Mouse (Mus musculus): ENCODE data around the gene Tchp. TPM values are rescaled to one million over a fixed set of nuclear protein-coding genes. Genes with fewer than 3 reads are reported as not detected.

The Tchp gene
- total RNA-seq, 1 experiment: 20.6 TPM

- DNase-seq (ENCODE audit: low read depth, low spot score): no peak
- no peak for TF ChIP-seq HCFC1 (IDR thresholded peaks at IDR 0.05; ENCODE audit: borderline replicate concordance, insufficient read depth, low read length)
- TF ChIP-seq ZC3H11A (IDR thresholded peaks at IDR 0.05; ENCODE audit: borderline replicate concordance, low read depth, low read length): no peak
- no peak for TF ChIP-seq ZNF384 (IDR thresholded peaks at IDR 0.05; ENCODE audit: low read depth, low read length)
- TF ChIP-seq CHD2 (IDR thresholded peaks at IDR 0.05; ENCODE audit: low read depth, low read length): no peak
- TF ChIP-seq MAFK (IDR thresholded peaks at IDR 0.05; ENCODE audit: insufficient read depth, low read depth, low read length): no peak
- Histone ChIP-seq H3K27ac (ENCODE audit: insufficient read depth, low read depth, low read length, poor library complexity, severe bottlenecking) (peak overlapping the region; percentile 13; the same call in 1 of the 2 replicates), H3K4me3 (ENCODE audit: insufficient read depth in 1 of 2, low read depth in 1 of 2, low read length in 2 of 2, poor library complexity in 1 of 2, severe bottlenecking in 1 of 2) (no peak overlapping the region), H3K9me3 (ENCODE audit: control insufficient read depth, insufficient read depth, low read depth, low read length) (no peaks in the 10 kb centered on the region), H3K4me1 (ENCODE audit: control insufficient read depth in 2 of 2, insufficient read depth in 2 of 2, low read length in 2 of 2, poor library complexity in 1 of 2) (peaks cover 0 to 6% of the 10 kb centered on the region in 2 experiments; a peak in 1 of 4 replicates), H3K9ac (ENCODE audit: insufficient read depth, low read depth, low read length, poor library complexity, severe bottlenecking) (no peak overlapping the region), H3K36me3 (ENCODE audit: control insufficient read depth, insufficient read depth, low read length, poor library complexity, severe bottlenecking) (peaks cover 70% of the 10 kb centered on the region)
- in situ Hi-C loops (cut with MboI; ENCODE audit: low sequenced_read_pairs in 2 of 2, unreplicated experiment in 2 of 2): no loop called here
These were observed 10.9 kb downstream of the Tchp start for GRCm38 (mm10) chr5:114718483-114718882.

- H3K4me3 ChIP-seq (ENCODE audit: insufficient read depth in 1 of 2, low read depth in 1 of 2, low read length in 2 of 2, poor library complexity in 1 of 2, severe bottlenecking in 1 of 2): no peak overlapping the region
- H3K27ac ChIP-seq (ENCODE audit: insufficient read depth, low read depth, low read length, poor library complexity, severe bottlenecking): no peak overlapping the region; the same call in 1 of the 2 replicates
- H3K36me3 ChIP-seq (ENCODE audit: control insufficient read depth, insufficient read depth, low read length, poor library complexity, severe bottlenecking): peaks cover 66% of the 10 kb centered on the region
- H3K9ac ChIP-seq (ENCODE audit: insufficient read depth, low read depth, low read length, poor library complexity, severe bottlenecking): no peak overlapping the region
- peaks cover 0 to 6% of the 10 kb centered on the region in 2 experiments; a peak in 1 of 4 replicates for H3K4me1 ChIP-seq (ENCODE audit: control insufficient read depth in 2 of 2, insufficient read depth in 2 of 2, low read length in 2 of 2, poor library complexity in 1 of 2)
- H3K9me3 ChIP-seq (ENCODE audit: control insufficient read depth, insufficient read depth, low read depth, low read length): no peaks in the 10 kb centered on the region
- no peak for TF ChIP-seq HCFC1 (IDR thresholded peaks at IDR 0.05; ENCODE audit: borderline replicate concordance, insufficient read depth, low read length)
- TF ChIP-seq MAFK (IDR thresholded peaks at IDR 0.05; ENCODE audit: insufficient read depth, low read depth, low read length): no peak
- no peak for TF ChIP-seq ZC3H11A (IDR thresholded peaks at IDR 0.05; ENCODE audit: borderline replicate concordance, low read depth, low read length)
- no peak for TF ChIP-seq ZNF384 (IDR thresholded peaks at IDR 0.05; ENCODE audit: low read depth, low read length)
- no peak for TF ChIP-seq CHD2 (IDR thresholded peaks at IDR 0.05; ENCODE audit: low read depth, low read length)
- no peak for DNase-seq (ENCODE audit: low read depth, low spot score)
- in situ Hi-C loops (cut with MboI; ENCODE audit: low sequenced_read_pairs in 2 of 2, unreplicated experiment in 2 of 2): no loop called here
These were observed 11.7 kb downstream of the Tchp start for GRCm38 (mm10) chr5:114719003-114719927.

GRCm38 (mm10) chr5:114719928-114720270 lies 12.3 kb downstream of the Tchp start:
- no peaks in the 10 kb centered on the region for H3K9me3 ChIP-seq (ENCODE audit: control insufficient read depth, insufficient read depth, low read depth, low read length)
- no peak for DNase-seq (ENCODE audit: low read depth, low spot score)
- in situ Hi-C loops (cut with MboI; ENCODE audit: low sequenced_read_pairs in 2 of 2, unreplicated experiment in 2 of 2): no loop called here
- H3K4me3 ChIP-seq (ENCODE audit: insufficient read depth in 1 of 2, low read depth in 1 of 2, low read length in 2 of 2, poor library complexity in 1 of 2, severe bottlenecking in 1 of 2): no peak overlapping the region
- no peak for TF ChIP-seq CHD2 (IDR thresholded peaks at IDR 0.05; ENCODE audit: low read depth, low read length)
- no peak for TF ChIP-seq HCFC1 (IDR thresholded peaks at IDR 0.05; ENCODE audit: borderline replicate concordance, insufficient read depth, low read length)
- TF ChIP-seq MAFK (IDR thresholded peaks at IDR 0.05; ENCODE audit: insufficient read depth, low read depth, low read length): no peak
- no peak for TF ChIP-seq ZC3H11A (IDR thresholded peaks at IDR 0.05; ENCODE audit: borderline replicate concordance, low read depth, low read length)
- TF ChIP-seq ZNF384 (IDR thresholded peaks at IDR 0.05; ENCODE audit: low read depth, low read length): no peak
- peaks cover 0 to 6% of the 10 kb centered on the region in 2 experiments; a peak in 1 of 4 replicates for H3K4me1 ChIP-seq (ENCODE audit: control insufficient read depth in 2 of 2, insufficient read depth in 2 of 2, low read length in 2 of 2, poor library complexity in 1 of 2)
- H3K27ac ChIP-seq (ENCODE audit: insufficient read depth, low read depth, low read length, poor library complexity, severe bottlenecking): no peak overlapping the region
- H3K9ac ChIP-seq (ENCODE audit: insufficient read depth, low read depth, low read length, poor library complexity, severe bottlenecking): no peak overlapping the region
- peaks cover 60% of the 10 kb centered on the region for H3K36me3 ChIP-seq (ENCODE audit: control insufficient read depth, insufficient read depth, low read length, poor library complexity, severe bottlenecking)

GRCm38 (mm10) chr5:114720784-114721183 lies 13.2 kb downstream of the Tchp start:
- DNase-seq (ENCODE audit: low read depth, low spot score): no peak
- Histone ChIP-seq H3K9ac (ENCODE audit: insufficient read depth, low read depth, low read length, poor library complexity, severe bottlenecking) (no peak overlapping the region), H3K27ac (ENCODE audit: insufficient read depth, low read depth, low read length, poor library complexity, severe bottlenecking) (no peak overlapping the region), H3K4me1 (ENCODE audit: control insufficient read depth in 2 of 2, insufficient read depth in 2 of 2, low read length in 2 of 2, poor library complexity in 1 of 2) (peaks cover 0 to 5% of the 10 kb centered on the region in 2 experiments; a peak in 1 of 4 replicates), H3K36me3 (ENCODE audit: control insufficient read depth, insufficient read depth, low read length, poor library complexity, severe bottlenecking) (peaks cover 51% of the 10 kb centered on the region), H3K4me3 (ENCODE audit: insufficient read depth in 1 of 2, low read depth in 1 of 2, low read length in 2 of 2, poor library complexity in 1 of 2, severe bottlenecking in 1 of 2) (no peak overlapping the region), H3K9me3 (ENCODE audit: control insufficient read depth, insufficient read depth, low read depth, low read length) (no peaks in the 10 kb centered on the region)
- TF ChIP-seq ZNF384 (IDR thresholded peaks at IDR 0.05; ENCODE audit: low read depth, low read length): no peak
- TF ChIP-seq ZC3H11A (IDR thresholded peaks at IDR 0.05; ENCODE audit: borderline replicate concordance, low read depth, low read length): no peak
- in situ Hi-C loops (cut with MboI; ENCODE audit: low sequenced_read_pairs in 2 of 2, unreplicated experiment in 2 of 2): no loop called here

Measured in ES-E14 (cell line).